Mouse (Mus musculus) gastrocnemius, adult 8-10 months (tissue): ENCODE results near the gene Cops3. TPM values are rescaled to one million over a fixed set of nuclear protein-coding genes. Genes with fewer than 3 reads are reported as not detected.

Source experiments
- DNase-seq, 2 experiments: peaks; one replicate each; pipeline ENCODE4 v3.0.0; 2022; ENCODE audit warnings: low spot score in 2 of 2
- total RNA-seq, 4 experiments: library from RNA; stranded (reverse); gene quantifications; 2 replicates each; pipeline ENCODE4 v1.2.4; 2022

Cops3 gene
- total RNA-seq, 4 experiments from 2014 or later: 77.3 to 93.6 (median 89.8) TPM

DNA sequence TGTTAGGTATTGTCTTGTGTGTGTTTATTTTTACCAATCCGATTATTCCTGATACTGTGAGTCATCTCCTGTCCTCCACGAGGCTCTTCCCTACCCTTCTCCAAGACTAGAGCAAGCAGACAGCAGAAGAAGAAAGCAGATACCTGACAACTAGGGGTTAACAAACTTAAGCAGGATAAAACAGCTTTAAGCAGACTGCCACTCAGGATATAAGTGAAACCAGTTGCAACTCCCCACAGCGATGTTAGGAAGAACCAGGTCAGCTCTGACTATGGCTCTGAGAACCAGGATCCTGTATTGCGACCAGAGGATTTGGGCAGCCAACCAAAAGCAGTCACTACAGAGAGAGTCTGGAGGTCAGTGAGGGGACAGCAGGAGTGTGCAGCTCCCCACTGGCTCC, 28.4 kb downstream of the Cops3 start:
- DNase-seq: no peak

GRCm38 (mm10) chr11:59810480-59811158, 29.0 kb downstream of the Cops3 start:
- DNase-seq: no peak

DNA sequence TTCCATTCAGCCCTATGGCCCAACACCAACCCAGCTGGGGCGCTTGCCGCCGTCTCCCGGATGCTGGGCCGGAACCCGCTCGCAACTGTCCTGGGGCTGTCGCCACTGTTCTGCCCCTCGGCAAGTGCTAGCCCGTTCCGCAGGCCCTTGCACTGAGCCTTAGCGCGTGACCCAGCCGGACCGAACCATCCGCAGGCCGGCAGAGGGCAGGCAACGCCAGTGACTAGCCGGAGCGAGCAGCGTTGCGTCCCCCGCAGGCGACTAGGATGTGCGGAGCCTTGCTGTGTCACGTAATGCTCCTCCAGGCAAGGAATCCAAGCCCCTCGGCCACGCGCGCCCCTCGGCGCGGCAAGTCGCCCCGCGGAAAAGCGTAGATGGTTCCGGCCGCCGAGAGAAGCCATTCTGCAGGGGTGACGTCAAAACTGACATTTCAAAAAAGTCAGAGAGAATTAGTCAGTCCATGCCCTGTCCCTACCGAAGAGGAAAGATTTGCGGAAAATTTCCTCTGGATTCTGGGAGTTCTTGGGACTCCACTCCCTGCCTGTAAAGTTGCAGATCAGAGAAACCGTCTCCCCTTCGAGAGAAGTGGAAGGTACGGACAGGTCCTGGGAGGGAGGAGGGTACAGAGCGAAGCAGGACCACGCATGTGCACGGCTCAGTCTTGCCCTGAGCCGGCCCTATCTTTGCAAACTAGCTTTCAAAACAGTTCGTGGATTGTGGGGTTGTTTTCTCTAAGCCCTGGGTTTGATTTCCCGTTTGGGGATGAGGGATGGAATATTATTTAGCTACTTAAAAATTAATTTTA, 29.8 kb downstream of the Cops3 start, which contains the start of gene Flcn:
Gene Flcn, minus strand, starts transcription at position 347 of the 805 bp plus-strand sequence.
- DNase-seq: peak; percentile 74 to 78

GRCm38 (mm10) chr11:59809071-59809669, 30.5 kb downstream of the Cops3 start:
- no peak for DNase-seq

GRCm38 (mm10) chr11:59808170-59808960, 31.3 kb downstream of the Cops3 start:
- DNase-seq: no peak

DNA sequence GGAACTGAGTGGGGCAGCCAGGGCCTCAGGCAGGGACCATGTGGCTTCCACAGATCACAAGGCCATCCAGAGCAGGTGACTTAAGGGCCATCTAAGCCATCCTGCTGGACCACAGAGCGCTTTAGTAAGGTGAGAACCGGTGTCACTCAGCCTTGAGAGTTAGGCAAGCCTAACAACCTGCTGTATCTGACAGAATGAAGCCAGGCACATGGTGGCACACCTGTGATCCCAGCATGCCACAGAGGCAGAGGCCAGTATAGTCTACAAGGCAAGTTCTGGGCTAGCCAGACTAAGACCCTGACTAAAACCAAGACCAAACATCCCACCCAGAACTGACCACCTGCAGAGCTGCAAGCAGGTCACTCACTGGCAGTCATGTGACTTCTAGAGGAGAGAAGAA, 34.0 kb downstream of the Cops3 start:
- DNase-seq: no peak

DNA sequence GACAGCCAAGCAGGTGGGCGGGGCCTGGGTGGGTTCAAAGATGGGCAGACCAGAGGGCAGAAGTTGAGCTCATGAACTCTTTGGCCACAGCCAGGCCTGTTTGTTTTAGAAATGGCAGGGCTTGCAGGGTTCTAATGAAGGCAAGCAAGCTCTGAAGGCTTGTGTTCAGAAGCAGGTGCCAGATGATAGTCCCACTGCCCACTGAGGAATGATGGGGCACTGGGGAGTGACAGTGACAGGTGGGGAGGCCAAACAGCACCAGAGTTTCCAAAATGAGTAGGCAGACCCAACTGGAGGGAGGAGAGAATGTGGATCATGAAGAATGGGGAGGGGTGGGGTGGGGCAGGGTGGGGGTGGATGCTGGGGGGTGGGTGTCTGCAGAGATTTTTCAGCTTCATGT, 34.4 kb downstream of the Cops3 start:
- DNase-seq: no peak

GRCm38 (mm10) chr11:59804409-59805110, 35.1 kb downstream of the Cops3 start:
- DNase-seq: peak; percentile 53 to 59

DNA sequence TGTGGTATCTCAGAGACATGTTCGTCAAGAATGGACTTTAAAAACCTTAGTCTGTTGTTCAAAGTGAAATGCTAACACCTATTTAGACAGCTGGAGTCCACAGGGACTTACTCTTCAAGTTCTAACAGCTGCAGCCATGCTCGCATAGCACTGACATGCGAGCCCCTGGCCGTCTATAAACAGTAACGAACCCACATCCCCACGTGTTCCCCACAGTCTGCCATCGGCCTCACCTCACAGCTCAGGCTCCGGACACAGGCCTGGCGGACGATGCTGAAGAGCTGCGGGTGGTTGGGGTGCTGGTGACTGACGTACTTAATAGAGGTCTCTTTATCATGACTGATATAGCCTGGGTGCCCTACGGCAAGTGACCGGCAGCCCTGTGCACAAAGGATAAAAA, 36.1 kb downstream of the Cops3 start:
- no peak for DNase-seq

- no peak for DNase-seq
Observed at GRCm38 (mm10) chr11:59801881-59802280, 37.8 kb downstream of the Cops3 start.

DNA sequence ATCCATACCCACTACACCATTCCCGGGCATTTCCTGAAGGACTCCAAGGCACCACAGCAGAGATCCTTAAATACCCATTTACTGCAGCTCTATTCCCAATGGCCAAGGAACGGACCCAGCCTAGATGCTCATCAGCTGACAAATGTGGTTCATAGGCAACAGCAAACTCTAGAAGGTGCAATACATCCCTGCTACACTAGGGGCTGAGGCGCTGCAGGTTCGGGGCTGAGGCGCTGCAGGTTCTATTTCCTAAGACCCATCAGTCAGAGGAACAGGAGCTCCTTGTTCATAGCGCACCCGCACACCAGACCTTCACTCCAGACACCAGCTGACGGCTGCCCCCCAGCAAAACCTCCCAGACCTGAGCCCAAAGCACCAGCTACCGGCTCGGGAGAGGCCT, 39.2 kb downstream of the Cops3 start:
- no peak for DNase-seq

- DNase-seq: no peak
Observed at GRCm38 (mm10) chr11:59793390-59793789, 46.2 kb downstream of the Cops3 start.

GRCm38 (mm10) chr11:59789311-59789710, 50.3 kb downstream of the Cops3 start:
- no peak for DNase-seq

DNA sequence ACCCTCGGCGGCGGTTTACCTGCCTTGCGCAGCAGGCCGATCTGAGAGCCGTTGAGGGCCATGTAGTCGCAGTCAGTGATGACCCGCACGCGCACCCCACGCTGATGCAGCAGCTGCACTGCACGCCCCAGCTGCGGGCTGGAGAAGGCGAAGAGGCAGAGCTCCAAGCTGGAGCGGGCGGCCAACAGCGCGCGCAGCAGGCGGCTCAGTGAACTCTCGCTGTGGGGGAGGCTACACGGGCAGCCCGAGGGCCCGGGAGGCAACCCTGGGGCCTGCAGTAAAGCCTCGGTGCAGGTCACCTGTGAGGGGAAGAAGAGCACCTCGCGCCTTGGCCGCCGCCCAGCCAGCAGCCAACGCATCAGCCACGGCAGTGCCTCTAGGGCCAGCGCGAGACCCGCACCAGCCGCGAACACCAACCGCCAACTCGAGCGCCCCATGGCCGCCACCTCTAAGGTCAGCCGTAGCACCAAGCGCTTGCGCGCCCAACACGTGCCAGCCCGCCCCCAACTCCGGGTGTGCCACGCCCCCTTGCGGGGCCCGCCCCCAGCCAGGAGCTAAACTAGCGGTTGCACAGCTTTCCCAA, 52.3 kb downstream of the Cops3 start, which contains the start of gene Pld6:
Gene Pld6, minus strand, starts transcription at position 447 of the 583 bp plus-strand sequence.
- DNase-seq: peak in 1 of 2 experiments; percentile 29

GRCm38 (mm10) chr11:59786444-59787198, 53.0 kb downstream of the Cops3 start:
- no peak for DNase-seq

- DNase-seq: no peak
Observed at GRCm38 (mm10) chr11:59783591-59783990, 56.0 kb downstream of the Cops3 start.

- DNase-seq: no peak
Observed at GRCm38 (mm10) chr11:59782091-59782590, 57.5 kb downstream of the Cops3 start.

- no peak for DNase-seq
Observed at GRCm38 (mm10) chr11:59780241-59780640, 59.4 kb downstream of the Cops3 start.

DNA sequence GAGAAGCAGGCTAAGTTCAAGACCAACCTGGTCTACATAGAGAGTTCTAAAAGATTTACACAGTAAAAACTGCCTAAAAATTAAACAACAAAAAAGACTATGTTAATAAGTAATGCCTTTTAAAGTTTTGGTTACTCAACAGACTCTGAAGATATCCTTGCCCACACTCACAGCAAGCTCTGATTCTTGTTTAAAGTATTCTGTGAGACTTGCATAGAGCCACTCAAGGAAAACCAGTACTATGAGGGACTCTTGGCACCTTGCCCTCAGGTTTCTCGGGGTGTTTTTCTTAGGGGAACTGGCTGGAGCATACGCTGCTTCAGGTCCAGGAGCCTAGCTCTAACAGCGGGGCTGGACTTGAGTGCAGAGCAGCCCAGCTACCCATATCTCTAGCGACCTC, 60.2 kb downstream of the Cops3 start:
- DNase-seq: no peak

DNA sequence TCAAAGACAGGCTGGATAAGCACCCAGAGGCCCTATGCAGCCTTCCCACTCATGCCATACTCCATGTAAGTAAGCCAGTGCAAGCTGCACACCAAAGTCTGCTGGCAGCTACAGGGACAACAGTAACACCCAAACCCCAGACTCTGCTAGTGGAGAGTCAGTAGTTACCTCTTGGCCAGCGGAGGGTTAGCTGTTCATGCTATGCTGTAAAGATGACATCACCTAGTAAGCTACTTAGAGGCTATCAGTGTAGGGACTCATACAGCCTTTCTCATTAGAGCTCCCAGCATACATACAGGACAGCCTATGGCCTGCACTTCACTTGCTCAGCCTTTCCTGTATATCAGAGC, 60.8 kb downstream of the Cops3 start:
- DNase-seq: no peak
